Comparison of ENCODE assay signal across 8 mouse cellular contexts in genomic region chr2:127608234-127608633, GRCm38 (mm10). TPM values are rescaled to one million over a fixed set of nuclear protein-coding genes. Genes with fewer than 3 reads are reported as not detected.
A peak's percentile ranks its signal among the peaks of the same experiment; 100 is the strongest.
DNase-seq lines count a peak whose midpoint lies in the region; TF ChIP-seq lines count a peak whose summit lies in the region.

No protein-coding gene starts in this region.

- TF ChIP-seq CTCF in heart, adult 2 months (IDR thresholded peaks at IDR 0.05), result peak; percentile 71
- TF ChIP-seq CTCF in brain, embryonic 14.5 days (IDR thresholded peaks at IDR 0.05; ENCODE audit: borderline replicate concordance, extremely low read depth, insufficient read depth, insufficient read length), result peak; percentile 25; the same call in 1 of the 2 replicates

- no peak overlapping the region for H3K27ac ChIP-seq in heart, adult 2 months

- no peak for TF ChIP-seq POLR2A in heart, adult 2 months (IDR thresholded peaks at IDR 0.05; ENCODE audit: insufficient read depth, low read depth, low read length)
- no peak for TF ChIP-seq POLR2A in brain, embryonic 14.5 days (IDR thresholded peaks at IDR 0.05; ENCODE audit: borderline replicate concordance, extremely low read depth, insufficient read depth, insufficient read length, poor library complexity, severe bottlenecking)

- no peak for TF ChIP-seq EP300 in heart, adult 2 months (IDR thresholded peaks at IDR 0.05; ENCODE audit: insufficient read depth, low read depth, low read length)

- H3K4me1 ChIP-seq in heart, adult 2 months (ENCODE audit: control insufficient read depth, insufficient read depth, low read length), result no peaks in the 10 kb centered on the region

- intact Hi-C loops in heart, adult 2 months (cut with DNase I), result loop anchor here (1.0 to 5.0 kb wide), 3 partner anchors 60 to 149 kb away; no protein-coding TSS in a partner anchor

- no peaks in the 10 kb centered on the region for H3K27me3 ChIP-seq in heart, adult 2 months (ENCODE audit: control insufficient read depth, insufficient read depth, low read length)

- H3K79me2 ChIP-seq in heart, adult 2 months (replicated peaks; ENCODE audit: control insufficient read depth, insufficient read depth, low read length), result no peaks in the 10 kb centered on the region

- no peak overlapping the region for H3K4me3 ChIP-seq in heart, adult 2 months

- H3K9ac ChIP-seq in heart, adult 2 months (ENCODE audit: low read depth, low read length), result no peak overlapping the region

- H3K36me3 ChIP-seq in heart, adult 2 months (ENCODE audit: control insufficient read depth, insufficient read depth, low read length), result no peaks in the 10 kb centered on the region

- no peak for DNase-seq in heart, adult 2 months
- DNase-seq in heart, adult 11 months, result no peak
- DNase-seq in 416B (ENCODE audit: low read depth), result peak; percentile 66
- peak; percentile 81 for DNase-seq in brain, embryonic 14.5 days (ENCODE audit: low read depth)
- peak; percentile 46 for DNase-seq in kidney, postnatal 14 days
- no peak for DNase-seq in adrenal gland, adult 18-20 months (ENCODE audit: low spot score in 2 of 2)
- DNase-seq in adrenal gland, adult 8-10 months, result no peak
- DNase-seq in gastrocnemius, postnatal 10 days, result no peak

- WGBS in heart, adult 2 months, result 37% methylated on average over 3 of the region's 3 CpGs

RNA-seq across cellular contexts. Expression of gene Mrps5, which starts 21.2 kb away (rescaled TPM):
- 10 to 100 TPM; 80.3 to 89.7 TPM for total RNA-seq in heart, adult 2 months (2021)
- 58.2 and 68.4 TPM in 2 replicates for polyA plus RNA-seq in heart, adult 2 months (2012; rRNA removed)
- 129 and 157 TPM in 2 replicates for polyA plus RNA-seq in brain, embryonic 14.5 days (2012; rRNA removed)
- 100 to 1,000 TPM; 108 to 114 TPM for total RNA-seq in adrenal gland, adult 18-20 months (2021)
- total RNA-seq in adrenal gland, adult 8-10 months (2022), result 100 to 1,000 TPM in 1 of 4 experiments, 10 to 100 TPM in 3; 87.0 to 107 (median 96.0) TPM
- total RNA-seq in gastrocnemius, postnatal 10 days (2021), result 10 to 100 TPM; 89.6 to 96.3 TPM

RNA-seq across cellular contexts. Expression of gene Zfp661, which starts 21.3 kb away (rescaled TPM):
- total RNA-seq in heart, adult 2 months (2021), result 1 to 10 TPM; 1.7 to 2.0 TPM
- polyA plus RNA-seq in heart, adult 2 months (2012; rRNA removed), result 1.5 and 2.4 TPM in 2 replicates
- polyA plus RNA-seq in brain, embryonic 14.5 days (2012; rRNA removed), result 9.3 and 9.9 TPM in 2 replicates
- total RNA-seq in adrenal gland, adult 18-20 months (2021), result 1 to 10 TPM; 2.6 to 3.5 TPM
- total RNA-seq in adrenal gland, adult 8-10 months (2022), result 1 to 10 TPM; 3.7 to 4.7 (median 4.4) TPM
- total RNA-seq in gastrocnemius, postnatal 10 days (2021), result 1 to 10 TPM; 1.7 to 2.4 TPM

RNA-seq across cellular contexts. Expression of gene Mal, which starts 48.3 kb away (rescaled TPM):
- 10 to 100 TPM in 1 of 2 experiments, 1 to 10 TPM in 1; 9.4 to 11.0 TPM for total RNA-seq in heart, adult 2 months (2021)
- polyA plus RNA-seq in heart, adult 2 months (2012; rRNA removed), result 3.5 and 6.2 TPM in 2 replicates
- polyA plus RNA-seq in brain, embryonic 14.5 days (2012; rRNA removed), result 0.68 and 1.0 TPM in 2 replicates
- total RNA-seq in adrenal gland, adult 18-20 months (2021), result 1 to 10 TPM; 7.8 to 9.4 TPM
- 10 to 100 TPM in 2 of 4 experiments, 1 to 10 TPM in 2; 6.6 to 12.0 (median 9.1) TPM for total RNA-seq in adrenal gland, adult 8-10 months (2022)
- total RNA-seq in gastrocnemius, postnatal 10 days (2021), result 10 to 100 TPM; 14.7 to 24.5 TPM

Comparison
In these comparisons a context has a peak if more than half of its experiments do, and no peak if none do; other contexts are left out.
1. DNase-seq: peak in 416B (single experiment), brain, embryonic 14.5 days (single experiment) and kidney, postnatal 14 days (single experiment); none in heart, adult 2 months (0 of 2), heart, adult 11 months (single experiment), adrenal gland, adult 18-20 months (0 of 2), adrenal gland, adult 8-10 months (single experiment) and gastrocnemius, postnatal 10 days (single experiment).